Mouse (Mus musculus) limb, embryonic 10.5 days (tissue): Measurements from ENCODE around the gene Pmf1. TPM values are rescaled to one million over a fixed set of nuclear protein-coding genes. Genes with fewer than 3 reads are reported as not detected.

Experiments
- DNase-seq: peaks from one replicate; pipeline ENCODE4 v3.0.0-alpha.2; 2017; ENCODE audit warnings: low spot score
- H3K27ac ChIP-seq: fragments of 300-500 bp; sonication (generic); 2 replicates; pipeline ENCODE4 v1.5.1; 2016; ENCODE audit warnings: mild to moderate bottlenecking
- H3K27me3 ChIP-seq: fragments of 300-500 bp; sonication (generic); 2 replicates; pipeline ENCODE4 v1.6.1; 2016; ENCODE audit warnings: low read depth, mild to moderate bottlenecking; ENCODE audit not compliant: poor library complexity, severe bottlenecking
- H3K36me3 ChIP-seq: fragments of 300-500 bp; sonication (generic); 2 replicates; pipeline ENCODE4 v1.6.1; 2016; ENCODE audit warnings: mild to moderate bottlenecking, moderate library complexity
- H3K4me1 ChIP-seq: fragments of 300-500 bp; sonication (generic); 2 replicates; pipeline ENCODE4 v1.6.1; 2016
- H3K4me3 ChIP-seq: fragments of 300-500 bp; sonication (generic); 2 replicates; pipeline ENCODE4 v1.5.1; 2016; ENCODE audit warnings: mild to moderate bottlenecking, moderate library complexity
- H3K9me3 ChIP-seq: fragments of 300-500 bp; sonication (generic); replicated peaks from 2 replicates; pipeline ENCODE4 v1.6.1; 2016; ENCODE audit warnings: mild to moderate bottlenecking
- WGBS: fragments of 180-500 bp; shearing (Covaris S2); methylation state at CpG from one replicate; pipeline ENCODE4 v1.1.7; 2016; 5-methylcytosine and 5-hydroxymethylcytosine counted together
- microRNA-seq: library from miRNA; unstranded; fragments of <30 nt; microRNA quantifications from one replicate; pipeline ENCODE4, GENCODE M21; 2017
- polyA plus RNA-seq: library from polyadenylated mRNA; unstranded; fragments of >200 nt; fragmentation: Nextera tagmentation; extraction: Ambion mirVana; gene quantifications from 2 replicates; pipeline ENCODE4 v1.2.1, GENCODE M21; 2016

Pmf1 gene
- polyA plus RNA-seq, 1 experiment from 2014 or later: 197 TPM

DNA sequence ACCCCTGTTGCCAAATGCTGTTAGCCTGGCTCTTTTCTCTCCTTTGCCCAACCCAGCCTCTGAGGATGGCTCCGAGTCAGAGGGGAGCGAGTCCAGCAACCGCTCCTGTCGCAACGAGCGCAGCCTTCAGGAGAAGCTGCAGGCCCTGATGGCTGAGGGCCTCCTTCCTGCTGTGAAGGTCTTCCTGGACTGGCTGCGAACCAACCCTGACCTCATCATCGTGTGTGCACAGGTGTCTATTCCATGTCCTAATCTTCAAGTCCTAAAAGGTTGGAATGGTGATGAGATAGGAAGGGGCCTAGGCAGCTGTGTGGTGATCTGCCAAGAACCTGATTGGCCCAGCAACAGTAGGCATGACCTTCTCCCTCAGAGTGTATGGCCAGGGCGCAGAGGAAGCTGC, 57.2 kb downstream of the Pmf1 start:
- WGBS: 92% methylated on average over 9 of the region's 9 CpGs
- H3K27ac ChIP-seq: no peak overlapping the region
- no peak for DNase-seq
- H3K27me3 ChIP-seq: no peaks in the 10 kb centered on the region
- peaks cover 100% of the 10 kb centered on the region for H3K36me3 ChIP-seq
- no peak overlapping the region for H3K4me3 ChIP-seq
- H3K9me3 ChIP-seq: no peaks in the 10 kb centered on the region
- no peaks in the 10 kb centered on the region for H3K4me1 ChIP-seq

DNA sequence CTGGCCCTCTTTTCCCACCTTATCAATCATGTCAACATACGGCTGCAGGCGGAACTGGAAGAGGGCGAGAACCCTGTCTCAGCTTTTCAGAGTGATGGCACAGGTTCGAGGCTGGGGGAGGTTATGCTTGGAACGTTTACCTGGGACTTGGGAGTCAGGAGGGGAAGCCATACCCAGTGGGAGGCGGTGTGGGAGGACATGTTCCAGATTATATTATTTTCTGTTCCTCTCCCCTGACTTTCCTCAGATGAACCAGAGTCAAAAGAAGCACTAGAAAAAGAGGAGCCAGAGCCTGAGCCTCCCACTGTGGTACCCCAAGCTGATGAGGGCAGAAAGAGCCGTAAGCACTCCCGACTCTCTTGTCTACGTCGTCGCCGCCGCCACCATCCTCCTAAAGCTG, 59.4 kb downstream of the Pmf1 start:
- H3K36me3 ChIP-seq: peaks cover 100% of the 10 kb centered on the region

More for the DNA sequence above, 59.4 kb downstream of the Pmf1 start:
- 88% methylated on average over 13 of the region's 13 CpGs for WGBS
- no peak for DNase-seq
- H3K27me3 ChIP-seq: no peaks in the 10 kb centered on the region
- no peaks in the 10 kb centered on the region for H3K4me1 ChIP-seq
- no peak overlapping the region for H3K27ac ChIP-seq
- no peaks in the 10 kb centered on the region for H3K9me3 ChIP-seq
- H3K4me3 ChIP-seq: no peak overlapping the region

Small RNA genes lying within 50 kb of the gene (microRNA-seq; reads per million reads assigned to microRNA genes)
- not detected for gene Mir7011

Other genes starting within 250 kb of the Pmf1 start
- gene Rhbg, start 155.6 kb downstream of the Pmf1 start, polyA plus RNA-seq: 0.18 and 0.34 TPM in 2 replicates
- 0.26 TPM in 1 of 2 replicates, not detected in the other for gene Gm38392, start 123.1 kb downstream of the Pmf1 start, polyA plus RNA-seq
- gene Tsacc, start 113.3 kb downstream of the Pmf1 start, polyA plus RNA-seq: 14.0 and 15.4 TPM in 2 replicates
- gene Cct3, start 113.2 kb downstream of the Pmf1 start, polyA plus RNA-seq: 834 and 987 TPM in 2 replicates
- 138 and 142 TPM in 2 replicates for gene Glmp, start 85.3 kb downstream of the Pmf1 start, polyA plus RNA-seq
- gene Tmem79, start 74.2 kb downstream of the Pmf1 start, polyA plus RNA-seq: 2.9 and 3.3 TPM in 2 replicates
- gene Smg5, start 74.1 kb downstream of the Pmf1 start, polyA plus RNA-seq: 94.1 and 94.8 TPM in 2 replicates
- gene Paqr6, start 45.7 kb downstream of the Pmf1 start, polyA plus RNA-seq: 0.83 and 1.6 TPM in 2 replicates
- gene Bglap3, start 37.6 kb downstream of the Pmf1 start, polyA plus RNA-seq: 0.09 and 0.11 TPM in 2 replicates
- gene Bglap2, start 31.6 kb downstream of the Pmf1 start, polyA plus RNA-seq: not detected in 2 replicates
- 0.79 TPM in 1 of 2 replicates, not detected in the other for gene Bglap, start 25.9 kb downstream of the Pmf1 start, polyA plus RNA-seq
- 16.7 and 18.0 TPM in 2 replicates for gene Slc25a44, start 14.8 kb upstream of the Pmf1 start, polyA plus RNA-seq
- gene Sema4a, start 50.9 kb upstream of the Pmf1 start, polyA plus RNA-seq: 4.7 and 6.7 TPM in 2 replicates
- gene Lmna, start 99.6 kb upstream of the Pmf1 start, polyA plus RNA-seq: 9.2 and 14.5 TPM in 2 replicates
- 28.9 and 34.8 TPM in 2 replicates for gene Mex3a, start 122.1 kb upstream of the Pmf1 start, polyA plus RNA-seq
- gene Rab25, start 138.0 kb upstream of the Pmf1 start, polyA plus RNA-seq: 1.7 and 3.7 TPM in 2 replicates
- 151 and 159 TPM in 2 replicates for gene Lamtor2, start 142.7 kb upstream of the Pmf1 start, polyA plus RNA-seq
- 78.8 and 79.5 TPM in 2 replicates for gene Ubqln4, start 143.4 kb upstream of the Pmf1 start, polyA plus RNA-seq
- 199 and 202 TPM in 2 replicates for gene Ssr2, start 165.5 kb upstream of the Pmf1 start, polyA plus RNA-seq
- gene Arhgef2, start 195.6 kb upstream of the Pmf1 start, polyA plus RNA-seq: 103 and 119 TPM in 2 replicates
- not detected in 2 replicates for gene Rxfp4, start 242.8 kb upstream of the Pmf1 start, polyA plus RNA-seq